Mouse (Mus musculus) hindbrain, postnatal 0 days (tissue): Measurements from ENCODE around the gene Il31ra. TPM values are rescaled to one million over a fixed set of nuclear protein-coding genes. Genes with fewer than 3 reads are reported as not detected.

Experiments
- ATAC-seq: fragments of 200-750 bp; cut with Nextera tagmentation; 2 replicates; pipeline ENCODE4 v1.8.0; 2017; ENCODE audit warnings: mild to moderate bottlenecking, moderate TSS enrichment, moderate library complexity
- DNase-seq: peaks from one replicate; pipeline ENCODE4 v3.0.0-alpha.2; 2015; ENCODE audit warnings: low spot score
- H3K27ac ChIP-seq: fragments of 300-500 bp; sonication (generic); 2 replicates; pipeline ENCODE4 v1.5.1; 2014; ENCODE audit warnings: mild to moderate bottlenecking
- H3K27me3 ChIP-seq: fragments of 300-500 bp; sonication (generic); 2 replicates; pipeline ENCODE4 v1.6.1; 2014; ENCODE audit warnings: low read length, mixed read lengths; ENCODE audit not compliant: insufficient read depth
- H3K36me3 ChIP-seq: fragments of 300-500 bp; sonication (generic); 2 replicates; pipeline ENCODE4 v1.6.1; 2014; ENCODE audit warnings: low read length, mixed read lengths; ENCODE audit not compliant: insufficient read depth
- H3K4me1 ChIP-seq: fragments of 300-500 bp; sonication (generic); 2 replicates; pipeline ENCODE4 v1.6.1; 2014; ENCODE audit warnings: antibody characterized with exemption, low read length, mixed read lengths; ENCODE audit not compliant: insufficient read depth
- H3K4me2 ChIP-seq: fragments of 300-500 bp; sonication (generic); 2 replicates; pipeline ENCODE4 v1.6.1; 2014; ENCODE audit warnings: low read depth, mild to moderate bottlenecking, low read length, moderate library complexity, mixed read lengths
- H3K4me3 ChIP-seq: fragments of 300-500 bp; sonication (generic); 2 replicates; pipeline ENCODE4 v1.5.1; 2014; ENCODE audit warnings: low read length
- H3K9ac ChIP-seq: fragments of 300-500 bp; sonication (generic); replicated peaks from 2 replicates; pipeline ENCODE4 v1.6.1; 2014; ENCODE audit warnings: mild to moderate bottlenecking, low read length, moderate library complexity, mixed read lengths
- H3K9me3 ChIP-seq: fragments of 300-500 bp; sonication (generic); 2 replicates; pipeline ENCODE4 v1.6.1; 2016; ENCODE audit warnings: low read length, mixed read lengths
- CTCF ChIP-seq: IDR thresholded peaks from 2 replicates; pipeline ENCODE4 v1.5.1; 2016; ENCODE audit warnings: antibody characterized with exemption, control low read depth, low read depth
- WGBS: fragments of 180-500 bp; shearing (Covaris S2); extraction: QIAGEN DNeasy Blood & Tissue Kit; methylation state at CpG from one replicate; pipeline ENCODE4 v1.1.7; 2014; 5-methylcytosine and 5-hydroxymethylcytosine counted together
- polyA plus RNA-seq: library from polyadenylated mRNA; unstranded; fragments of >200 nt; fragmentation: Nextera tagmentation; extraction: Ambion mirVana; gene quantifications from 2 replicates; pipeline ENCODE4 v1.2.1, GENCODE M21; 2015
- total RNA-seq: library from RNA; depleted of rRNA; stranded (reverse); fragments of >200 nt; gene quantifications from 2 replicates; pipeline ENCODE4 v1.2.3, GENCODE M21; 2014; rRNA removed

Il31ra gene
- total and polyA plus RNA-seq, 2 experiments from 2014 or later, result not detected

- ATAC-seq, result no peak
- TF ChIP-seq CTCF, result no peak
- Histone ChIP-seq H3K36me3 (0 out of 2 replicates have a peak, but pooled peaks cover 8% of the 10 kb centered on the region), H3K9me3 (no peaks in the 10 kb centered on the region), H3K27me3 (no peaks in the 10 kb centered on the region), H3K9ac (no peak overlapping the region), H3K4me3 (no peak overlapping the region), H3K4me1 (no peaks in the 10 kb centered on the region), H3K27ac (no peak overlapping the region), H3K4me2 (no peak overlapping the region)
- 86% methylated on average over 16 of the region's 19 CpGs for WGBS
- no peak for DNase-seq
These were observed 121.6 kb downstream of the Il31ra start for GRCm38 (mm10) chr13:112472401-112473023.

DNA sequence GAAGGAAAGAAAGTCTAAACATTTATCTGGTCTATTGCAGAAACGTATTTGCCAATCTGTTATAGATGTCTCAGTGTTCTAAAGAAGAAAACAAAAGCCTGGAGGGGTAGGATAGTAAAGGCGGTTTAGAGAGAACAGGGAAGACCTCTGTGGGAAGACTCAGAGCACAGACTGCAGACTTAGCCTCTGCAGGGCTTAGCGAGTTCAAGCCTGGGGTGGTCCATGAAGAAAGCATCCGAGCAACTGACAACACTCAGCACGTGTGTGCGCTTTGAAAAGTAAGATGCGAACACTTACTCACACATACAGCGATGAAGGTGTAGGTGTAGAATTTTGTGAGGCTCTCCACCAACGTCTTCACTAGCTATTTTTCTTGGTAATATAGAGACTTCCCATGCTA, 123.0 kb downstream of the Il31ra start:
- no peaks in the 10 kb centered on the region for H3K9me3 ChIP-seq
- H3K4me1 ChIP-seq, result no peaks in the 10 kb centered on the region
- DNase-seq, result no peak
- no peak overlapping the region for H3K27ac ChIP-seq
- no peak overlapping the region for H3K9ac ChIP-seq
- 0 out of 2 replicates have a peak, but pooled peaks cover 8% of the 10 kb centered on the region for H3K36me3 ChIP-seq
- H3K4me2 ChIP-seq, result no peak overlapping the region
- WGBS, result 87% methylated on average over 9 of the region's 9 CpGs
- TF ChIP-seq CTCF, result no peak
- H3K4me3 ChIP-seq, result no peak overlapping the region
- no peaks in the 10 kb centered on the region for H3K27me3 ChIP-seq
- no peak for ATAC-seq

Other genes with a start within 250 kb of the Il31ra start
- gene Il6st, start 130.3 kb downstream of the Il31ra start, total RNA-seq, result 37.4 TPM in 2 replicates
- 18.2 and 20.2 TPM in 2 replicates for gene Il6st, start 130.3 kb downstream of the Il31ra start, polyA plus RNA-seq
- gene Ddx4, start 58.1 kb upstream of the Il31ra start, total RNA-seq, result 0.32 and 0.37 TPM in 2 replicates
- 0.41 and 1.00 TPM in 2 replicates for gene Ddx4, start 58.1 kb upstream of the Il31ra start, polyA plus RNA-seq
- gene Slc38a9, start 66.4 kb upstream of the Il31ra start, total RNA-seq, result 8.1 and 11.6 TPM in 2 replicates
- 9.7 and 10.3 TPM in 2 replicates for gene Slc38a9, start 66.4 kb upstream of the Il31ra start, polyA plus RNA-seq
- 54.0 and 64.4 TPM in 2 replicates for gene Plpp1, start 206.4 kb upstream of the Il31ra start, total RNA-seq
- gene Plpp1, start 206.4 kb upstream of the Il31ra start, polyA plus RNA-seq, result 88.1 and 89.7 TPM in 2 replicates